Mouse (Mus musculus): Measurements from ENCODE around the gene Ppip5k2.

- TF ChIP-seq GATA1 (IDR thresholded peaks at IDR 0.05; ENCODE audit: borderline replicate concordance, low read length) (no peak), FLI1 (IDR thresholded peaks at IDR 0.05; ENCODE audit: low read length) (no peak)
Measured at GRCm38 (mm10) chr1:97657201-97657600, 113.0 kb downstream of the Ppip5k2 start.

Measured in megakaryocyte, embryonic 14.5 days (primary cell).